Mouse (Mus musculus) CH12.LX (cell line): ENCODE measurements around the gene Usp7.

Source experiments
- CTCF ChIP-seq, 2 experiments: IDR thresholded peaks in 1 of 2; conservative IDR thresholded peaks in 1 of 2; 2 replicates each; pipeline ENCODE4 v1.5.1; 2011 to 2012; ENCODE audit warnings: low read depth in 2 of 2, low read length in 2 of 2, improper control_type of control experiment in 1 of 2, inconsistent platforms in 1 of 2, mild to moderate bottlenecking in 1 of 2, moderate library complexity in 1 of 2
- EP300 ChIP-seq: IDR thresholded peaks from 2 replicates; pipeline ENCODE4 v1.6.1; 2011; ENCODE audit warnings: low read length, improper control_type of control experiment
- IRF4 ChIP-seq: IDR thresholded peaks from 2 replicates; pipeline ENCODE4 v1.6.1; 2014; ENCODE audit warnings: low read depth, mild to moderate bottlenecking, inconsistent platforms, low read length, improper control_type of control experiment
- JUN ChIP-seq: IDR thresholded peaks from 2 replicates; pipeline ENCODE4 v1.6.1; 2011; ENCODE audit warnings: low read depth, mild to moderate bottlenecking, low read length, improper control_type of control experiment, moderate library complexity; ENCODE audit not compliant: insufficient read depth
- MAFK ChIP-seq: IDR thresholded peaks from 2 replicates; pipeline ENCODE4 v1.6.1; 2011; ENCODE audit warnings: low read length, improper control_type of control experiment; ENCODE audit not compliant: insufficient replicate concordance
- MYC ChIP-seq: IDR thresholded peaks from 2 replicates; pipeline ENCODE4 v1.6.1; 2011; ENCODE audit warnings: low read depth, mild to moderate bottlenecking, improper control_type of control experiment, low read length
- NELFE ChIP-seq: IDR thresholded peaks from 2 replicates; pipeline ENCODE4 v1.6.1; 2011; ENCODE audit warnings: low read depth, low read length, improper control_type of control experiment
- POLR2A ChIP-seq: IDR thresholded peaks from 2 replicates; pipeline ENCODE4 v1.6.1; 2011; ENCODE audit warnings: low read depth, mild to moderate bottlenecking, improper control_type of control experiment, low read length
- SMC3 ChIP-seq: IDR thresholded peaks from 2 replicates; pipeline ENCODE4 v1.6.1; 2011; ENCODE audit warnings: low read depth, low read length, improper control_type of control experiment
- TCF12 ChIP-seq: IDR thresholded peaks from 2 replicates; pipeline ENCODE4 v1.6.1; 2014; ENCODE audit warnings: low read depth, mild to moderate bottlenecking, inconsistent platforms, low read length, improper control_type of control experiment

DNA sequence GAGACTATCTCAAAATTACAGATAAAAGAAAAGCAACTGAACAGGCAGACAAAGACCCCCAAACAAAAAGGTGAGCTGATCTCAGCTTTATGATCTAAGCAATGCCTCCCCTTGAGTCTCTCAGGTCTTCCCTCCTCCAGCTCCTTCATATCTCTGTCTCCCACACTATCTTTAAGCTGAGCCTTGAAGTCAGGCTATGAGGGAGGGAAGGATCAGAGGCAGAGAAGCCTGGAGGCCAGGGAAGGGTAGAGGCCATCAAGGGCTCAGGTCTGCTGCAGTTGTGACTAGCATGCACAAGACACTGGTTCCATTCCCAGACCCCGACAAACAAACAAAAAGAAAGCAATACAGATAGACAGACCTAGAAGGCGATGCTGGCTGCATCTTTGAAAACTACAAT, 30.2 kb downstream of the Usp7 start:
- no peak for TF ChIP-seq POLR2A
- TF ChIP-seq MAFK: no peak
- no peak for TF ChIP-seq NELFE
- TF ChIP-seq TCF12: no peak
- TF ChIP-seq CTCF (conservative IDR thresholded peaks at IDR 0.05 in 1 of 2, IDR thresholded peaks at IDR 0.05 in 1 of 2; ENCODE audit: low read depth in 2 of 2, low read length in 2 of 2): no peak
- no peak for TF ChIP-seq SMC3
- TF ChIP-seq EP300: no peak
- TF ChIP-seq IRF4: no peak
- TF ChIP-seq JUN: no peak
- no peak for TF ChIP-seq MYC
